Mouse (Mus musculus): Measurements from ENCODE around the gene Ado. TPM values are rescaled to one million over a fixed set of nuclear protein-coding genes. Genes with fewer than 3 reads are reported as not detected.
A peak's percentile ranks its signal among the peaks of the same experiment; 100 is the strongest.

Gene Ado
- polyA plus RNA-seq, 1 experiment from 2014 or later = 40.6 TPM

DNA sequence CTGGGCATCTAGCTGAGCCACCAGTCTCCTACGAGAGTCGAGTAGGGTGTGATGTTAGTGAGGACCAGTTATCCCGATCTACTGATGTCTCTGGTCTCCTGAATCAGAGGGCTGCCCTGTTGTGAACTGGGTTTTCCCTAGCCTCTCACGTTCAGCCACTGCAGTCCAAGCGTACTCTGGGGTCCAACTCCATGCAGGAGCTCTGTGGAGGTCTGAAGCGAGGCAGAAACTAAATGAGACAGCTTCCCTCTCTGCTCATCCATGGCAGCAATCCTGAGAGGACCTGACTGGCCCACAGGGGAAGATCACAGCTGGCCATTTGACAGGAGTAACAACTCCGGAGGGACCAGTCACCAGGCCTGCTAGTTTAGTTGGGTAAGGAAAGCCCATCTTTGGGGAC lies 24.1 kb downstream of the Ado start:
- DNase-seq (ENCODE audit: low spot score) = no peak

DNA sequence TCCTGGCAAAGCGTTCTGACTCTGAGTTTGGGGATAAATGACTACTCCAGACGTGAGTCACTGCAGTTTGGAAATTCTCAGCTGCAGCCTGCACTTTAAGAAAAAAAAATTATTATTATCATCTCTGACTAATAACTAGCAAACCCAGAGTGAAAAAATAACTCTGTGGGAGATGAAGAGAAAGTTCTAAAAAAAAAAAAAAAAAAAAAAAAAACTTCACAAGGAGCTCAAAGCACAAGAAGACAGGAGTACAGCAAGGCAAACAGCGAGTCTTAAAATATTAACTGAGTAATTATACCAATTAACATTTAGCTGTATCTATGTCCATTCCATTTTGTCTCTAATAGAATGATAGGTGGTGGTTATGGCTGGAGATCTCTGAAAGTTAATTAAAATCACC lies 24.6 kb downstream of the Ado start:
- H3K27ac ChIP-seq (ENCODE audit: low read depth, low read length) = no peak overlapping the region
- no peak overlapping the region for H3K4me2 ChIP-seq
- H3K4me3 ChIP-seq (ENCODE audit: low read depth, low read length) = no peak overlapping the region
- no peaks in the 10 kb centered on the region for H3K4me1 ChIP-seq (replicated peaks; ENCODE audit: control insufficient read depth, insufficient read depth, low read length)
- 77% methylated on average over 3 of the region's 3 CpGs for WGBS
- no peaks in the 10 kb centered on the region for H3K9me3 ChIP-seq (ENCODE audit: control insufficient read depth, low read length)
- H3K36me3 ChIP-seq (ENCODE audit: control insufficient read depth, insufficient read depth, low read length) = no peaks in the 10 kb centered on the region
- H3K9ac ChIP-seq (ENCODE audit: low read depth, low read length) = no peak overlapping the region
- H3K27me3 ChIP-seq (replicated peaks; ENCODE audit: control insufficient read depth, insufficient read depth, low read length) = no peaks in the 10 kb centered on the region
- ATAC-seq (replicated peaks; ENCODE audit: low FRiP score) (no peak), DNase-seq (ENCODE audit: low spot score) (no peak)

More for the DNA sequence above, 24.1 kb downstream of the Ado start:
- no peak overlapping the region for H3K27ac ChIP-seq (ENCODE audit: low read depth, low read length)
- H3K4me1 ChIP-seq (replicated peaks; ENCODE audit: control insufficient read depth, insufficient read depth, low read length) = no peaks in the 10 kb centered on the region
- WGBS = 75% methylated on average over 7 of the region's 7 CpGs
- H3K36me3 ChIP-seq (ENCODE audit: control insufficient read depth, insufficient read depth, low read length) = no peaks in the 10 kb centered on the region
- no peak for ATAC-seq (replicated peaks; ENCODE audit: low FRiP score)
- no peak overlapping the region for H3K4me2 ChIP-seq
- no peaks in the 10 kb centered on the region for H3K9me3 ChIP-seq (ENCODE audit: control insufficient read depth, low read length)
- H3K4me3 ChIP-seq (ENCODE audit: low read depth, low read length) = no peak overlapping the region
- no peaks in the 10 kb centered on the region for H3K27me3 ChIP-seq (replicated peaks; ENCODE audit: control insufficient read depth, insufficient read depth, low read length)
- no peak overlapping the region for H3K9ac ChIP-seq (ENCODE audit: low read depth, low read length)

DNA sequence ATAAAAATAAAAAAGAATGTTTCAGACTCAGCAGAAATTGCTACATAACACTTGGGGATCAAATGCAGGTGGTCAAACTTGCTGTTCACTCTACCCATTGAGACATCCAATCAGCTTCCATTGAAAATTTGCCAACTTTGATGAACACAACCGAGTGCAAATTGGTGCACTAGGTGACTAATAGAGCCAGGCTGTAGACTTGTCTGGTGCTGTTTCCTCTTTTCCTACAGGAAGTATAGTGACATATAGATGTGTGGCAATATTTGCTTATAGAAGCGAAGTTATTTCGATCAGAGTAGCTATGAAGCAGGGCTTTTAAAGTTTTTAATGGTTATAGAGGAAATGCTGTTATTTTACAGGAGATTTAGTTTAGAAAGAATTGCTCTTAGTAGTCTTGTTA lies 30.0 kb downstream of the Ado start:
- ATAC-seq (replicated peaks; ENCODE audit: low FRiP score) (no peak), DNase-seq (ENCODE audit: low spot score) (no peak)
- Histone ChIP-seq H3K27ac (ENCODE audit: low read depth, low read length) (no peak overlapping the region), H3K4me3 (ENCODE audit: low read depth, low read length) (no peak overlapping the region), H3K4me1 (replicated peaks; ENCODE audit: control insufficient read depth, insufficient read depth, low read length) (no peaks in the 10 kb centered on the region), H3K9ac (ENCODE audit: low read depth, low read length) (no peak overlapping the region), H3K9me3 (ENCODE audit: control insufficient read depth, low read length) (peaks cover 2% of the 10 kb centered on the region; the same call in 1 of the 2 replicates), H3K36me3 (ENCODE audit: control insufficient read depth, insufficient read depth, low read length) (no peaks in the 10 kb centered on the region), H3K4me2 (no peak overlapping the region), H3K27me3 (replicated peaks; ENCODE audit: control insufficient read depth, insufficient read depth, low read length) (no peaks in the 10 kb centered on the region)
- 80% methylated on average over 3 of the region's 3 CpGs for WGBS

DNA sequence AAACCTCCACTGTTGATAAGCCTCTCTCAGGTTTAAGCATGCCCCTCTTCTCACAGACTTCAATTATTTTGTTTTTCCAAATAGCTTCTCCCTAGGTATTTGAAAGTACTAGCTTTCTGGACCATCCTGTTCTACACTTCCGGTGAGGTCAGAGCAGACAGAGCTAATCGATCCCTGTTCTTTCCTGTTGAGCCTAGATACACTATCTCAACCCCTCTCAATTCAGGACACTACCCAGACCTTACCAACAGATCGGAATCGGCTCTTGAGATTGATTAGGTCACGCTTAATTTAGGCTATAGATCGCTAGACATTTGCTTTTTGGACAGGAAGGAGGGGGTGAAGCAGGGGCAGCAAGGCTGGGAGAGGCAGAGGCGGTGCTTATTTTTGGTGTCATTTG lies 35.9 kb downstream of the Ado start:
- H3K9me3 ChIP-seq (ENCODE audit: control insufficient read depth, low read length) = no peaks in the 10 kb centered on the region
- H3K36me3 ChIP-seq (ENCODE audit: control insufficient read depth, insufficient read depth, low read length) = no peaks in the 10 kb centered on the region
- H3K4me2 ChIP-seq = no peak overlapping the region
- no peak for ATAC-seq (replicated peaks; ENCODE audit: low FRiP score)
- no peak for DNase-seq (ENCODE audit: low spot score)
- no peak overlapping the region for H3K27ac ChIP-seq (ENCODE audit: low read depth, low read length)
- H3K27me3 ChIP-seq (replicated peaks; ENCODE audit: control insufficient read depth, insufficient read depth, low read length) = no peaks in the 10 kb centered on the region
- 73% methylated on average over 7 of the region's 7 CpGs for WGBS
- no peak overlapping the region for H3K4me3 ChIP-seq (ENCODE audit: low read depth, low read length)
- no peaks in the 10 kb centered on the region for H3K4me1 ChIP-seq (replicated peaks; ENCODE audit: control insufficient read depth, insufficient read depth, low read length)
- no peak overlapping the region for H3K9ac ChIP-seq (ENCODE audit: low read depth, low read length)

DNA sequence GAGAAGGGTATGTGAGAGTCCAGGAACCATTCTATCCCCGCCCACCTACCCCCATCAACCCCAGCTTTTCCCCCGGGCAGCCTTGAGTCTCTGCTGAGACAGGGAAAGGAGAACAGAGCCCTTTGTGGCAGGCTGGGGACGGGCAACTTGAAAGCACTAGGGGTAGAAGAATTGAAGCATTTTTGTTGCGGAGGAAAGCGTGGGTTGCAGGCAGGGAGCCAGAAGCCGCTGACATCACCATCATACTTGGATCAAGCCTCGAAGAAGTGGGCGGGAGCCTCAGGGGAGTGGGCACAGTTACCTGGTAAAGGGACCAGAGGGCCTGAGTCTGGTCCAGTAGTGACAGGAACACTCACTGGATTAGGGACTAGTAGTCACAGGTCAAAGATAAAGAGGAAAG lies 36.5 kb downstream of the Ado start:
- no peak overlapping the region for H3K4me2 ChIP-seq
- H3K9ac ChIP-seq (ENCODE audit: low read depth, low read length) = no peak overlapping the region
- H3K27ac ChIP-seq (ENCODE audit: low read depth, low read length) = no peak overlapping the region
- 83% methylated on average over 8 of the region's 8 CpGs for WGBS
- H3K36me3 ChIP-seq (ENCODE audit: control insufficient read depth, insufficient read depth, low read length) = no peaks in the 10 kb centered on the region
- no peak overlapping the region for H3K4me3 ChIP-seq (ENCODE audit: low read depth, low read length)
- no peaks in the 10 kb centered on the region for H3K4me1 ChIP-seq (replicated peaks; ENCODE audit: control insufficient read depth, insufficient read depth, low read length)
- no peaks in the 10 kb centered on the region for H3K9me3 ChIP-seq (ENCODE audit: control insufficient read depth, low read length)
- ATAC-seq (replicated peaks; ENCODE audit: low FRiP score) = no peak
- no peaks in the 10 kb centered on the region for H3K27me3 ChIP-seq (replicated peaks; ENCODE audit: control insufficient read depth, insufficient read depth, low read length)
- no peak for DNase-seq (ENCODE audit: low spot score)

DNA sequence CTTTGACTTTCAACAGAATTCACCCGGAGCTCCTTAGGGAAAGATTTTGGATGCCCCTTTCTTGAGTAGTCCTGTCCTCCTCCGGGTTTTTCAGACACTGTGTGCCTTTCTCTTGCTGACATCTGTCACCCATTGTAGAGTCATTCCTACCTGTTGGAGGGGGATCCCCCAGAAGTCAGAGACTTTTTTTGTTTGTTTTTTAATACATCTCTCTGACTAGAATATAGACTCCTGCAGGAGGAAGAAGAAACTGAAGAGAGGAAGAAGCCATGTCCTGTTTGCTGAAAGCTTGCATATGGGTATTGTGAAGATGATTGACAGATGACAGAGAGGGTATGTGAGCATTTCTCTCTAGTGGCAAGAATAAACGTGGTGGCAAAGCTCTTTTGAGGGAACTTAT lies 43.5 kb downstream of the Ado start:
- Histone ChIP-seq H3K9me3 (ENCODE audit: control insufficient read depth, low read length) (no peaks in the 10 kb centered on the region), H3K27me3 (replicated peaks; ENCODE audit: control insufficient read depth, insufficient read depth, low read length) (no peaks in the 10 kb centered on the region), H3K4me1 (replicated peaks; ENCODE audit: control insufficient read depth, insufficient read depth, low read length) (no peaks in the 10 kb centered on the region), H3K9ac (ENCODE audit: low read depth, low read length) (no peak overlapping the region), H3K4me2 (no peak overlapping the region), H3K36me3 (ENCODE audit: control insufficient read depth, insufficient read depth, low read length) (no peaks in the 10 kb centered on the region), H3K27ac (ENCODE audit: low read depth, low read length) (no peak overlapping the region), H3K4me3 (ENCODE audit: low read depth, low read length) (no peak overlapping the region)
- 56% methylated on average over 3 of the region's 3 CpGs for WGBS
- ATAC-seq (replicated peaks; ENCODE audit: low FRiP score) = no peak
- no peak for DNase-seq (ENCODE audit: low spot score)

DNA sequence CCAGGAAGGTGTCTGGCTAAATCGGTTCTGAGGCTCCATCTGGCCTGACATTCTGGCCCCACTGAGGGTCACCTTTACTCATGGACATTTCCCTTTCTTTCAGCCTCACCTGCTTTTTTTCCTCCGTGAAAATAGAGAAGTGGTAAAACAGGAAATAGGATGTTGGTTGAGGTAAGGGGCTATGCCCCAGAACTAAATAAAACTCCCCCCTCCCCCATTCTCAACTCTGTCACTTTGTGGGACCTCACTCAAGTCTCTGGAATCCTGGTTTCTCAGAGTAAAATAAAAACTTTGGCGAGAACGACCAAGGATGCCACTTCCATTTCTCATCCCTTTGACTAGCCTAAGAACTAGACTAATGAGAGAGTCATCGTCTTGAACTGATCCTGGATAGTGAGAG lies 44.7 kb downstream of the Ado start:
- ATAC-seq (replicated peaks; ENCODE audit: low FRiP score) (no peak), DNase-seq (ENCODE audit: low spot score) (no peak)
- 45% methylated on average over 5 of the region's 5 CpGs for WGBS
- H3K9me3 ChIP-seq (ENCODE audit: control insufficient read depth, low read length) = no peaks in the 10 kb centered on the region
- no peak overlapping the region for H3K27ac ChIP-seq (ENCODE audit: low read depth, low read length)
- no peaks in the 10 kb centered on the region for H3K4me1 ChIP-seq (replicated peaks; ENCODE audit: control insufficient read depth, insufficient read depth, low read length)
- no peak overlapping the region for H3K9ac ChIP-seq (ENCODE audit: low read depth, low read length)
- H3K4me2 ChIP-seq = peak overlapping the region; percentile 26
- no peaks in the 10 kb centered on the region for H3K36me3 ChIP-seq (ENCODE audit: control insufficient read depth, insufficient read depth, low read length)
- no peak overlapping the region for H3K4me3 ChIP-seq (ENCODE audit: low read depth, low read length)
- H3K27me3 ChIP-seq (replicated peaks; ENCODE audit: control insufficient read depth, insufficient read depth, low read length) = no peaks in the 10 kb centered on the region

DNA sequence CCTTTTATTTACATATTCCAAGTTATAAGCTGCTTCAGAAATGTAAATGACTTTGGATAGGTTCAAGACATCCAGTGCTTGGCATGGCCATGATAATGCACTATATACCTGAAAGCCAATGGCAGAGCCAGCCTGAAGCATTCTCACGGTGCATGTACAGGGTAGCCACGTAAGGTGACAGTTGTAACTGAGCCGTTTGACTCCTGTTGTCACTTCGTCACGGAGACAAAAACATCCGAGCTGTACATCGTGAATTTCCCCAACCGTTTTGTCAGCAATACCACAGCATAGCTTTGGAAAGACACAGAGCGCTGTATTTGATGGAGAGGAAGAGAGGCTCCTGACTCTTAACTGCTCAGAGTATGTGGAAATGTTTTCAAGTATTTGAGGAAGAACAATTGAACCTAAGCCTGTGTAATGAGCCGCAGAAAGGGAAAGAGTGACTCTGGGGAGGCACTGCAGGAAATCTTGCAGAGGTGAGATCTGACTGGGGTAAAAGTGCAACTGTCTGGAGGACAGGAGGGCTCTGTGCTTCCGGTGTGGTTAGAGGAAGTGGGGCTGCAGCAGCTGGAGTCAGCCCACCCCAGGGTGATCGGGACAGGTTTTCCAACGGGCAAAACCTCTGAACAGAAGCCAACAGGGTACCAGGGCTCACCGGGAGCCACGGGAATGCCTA lies 45.3 kb downstream of the Ado start:
- Histone ChIP-seq H3K4me2 (peak overlapping the region; percentile 26), H3K9me3 (ENCODE audit: control insufficient read depth, low read length) (no peaks in the 10 kb centered on the region), H3K36me3 (ENCODE audit: control insufficient read depth, insufficient read depth, low read length) (no peaks in the 10 kb centered on the region), H3K27me3 (replicated peaks; ENCODE audit: control insufficient read depth, insufficient read depth, low read length) (no peaks in the 10 kb centered on the region), H3K4me3 (ENCODE audit: low read depth, low read length) (no peak overlapping the region), H3K27ac (ENCODE audit: low read depth, low read length) (no peak overlapping the region), H3K9ac (ENCODE audit: low read depth, low read length) (no peak overlapping the region), H3K4me1 (replicated peaks; ENCODE audit: control insufficient read depth, insufficient read depth, low read length) (no peaks in the 10 kb centered on the region)
- ATAC-seq (replicated peaks; ENCODE audit: low FRiP score) = no peak
- 38% methylated on average over 15 of the region's 15 CpGs for WGBS
- no peak for DNase-seq (ENCODE audit: low spot score)

DNA sequence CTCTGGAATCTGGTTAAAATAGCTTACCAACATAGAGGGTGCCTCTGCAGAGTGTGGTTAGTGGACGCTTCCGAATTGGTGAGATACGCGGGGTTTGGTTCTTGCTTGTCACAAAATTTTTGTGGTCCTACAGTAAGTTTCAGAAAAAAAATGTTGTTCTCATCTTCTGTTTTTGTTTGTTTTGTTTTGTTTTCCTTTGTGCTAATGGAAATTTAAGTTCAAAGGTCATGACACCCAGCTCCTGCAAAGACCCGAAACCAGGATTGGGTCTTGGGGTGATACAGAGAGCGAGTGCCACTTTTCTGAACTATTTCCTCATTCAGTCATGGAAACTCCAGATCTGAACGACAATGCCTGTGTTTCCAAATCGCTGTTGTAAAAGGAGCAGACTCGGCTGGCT lies 50.8 kb downstream of the Ado start:
- 82% methylated on average over 9 of the region's 9 CpGs for WGBS
- no peak for ATAC-seq (replicated peaks; ENCODE audit: low FRiP score)

More for the DNA sequence above, 50.8 kb downstream of the Ado start:
- Histone ChIP-seq H3K4me3 (ENCODE audit: low read depth, low read length) (no peak overlapping the region), H3K9ac (ENCODE audit: low read depth, low read length) (no peak overlapping the region), H3K36me3 (ENCODE audit: control insufficient read depth, insufficient read depth, low read length) (no peaks in the 10 kb centered on the region), H3K4me1 (replicated peaks; ENCODE audit: control insufficient read depth, insufficient read depth, low read length) (no peaks in the 10 kb centered on the region), H3K27me3 (replicated peaks; ENCODE audit: control insufficient read depth, insufficient read depth, low read length) (no peaks in the 10 kb centered on the region), H3K9me3 (ENCODE audit: control insufficient read depth, low read length) (no peaks in the 10 kb centered on the region), H3K4me2 (no peak overlapping the region), H3K27ac (ENCODE audit: low read depth, low read length) (no peak overlapping the region)
- no peak for DNase-seq (ENCODE audit: low spot score)

Measured in liver, embryonic 11.5 days (tissue).